Mouse (Mus musculus) gastrocnemius, postnatal 10 days (tissue): Measurements from ENCODE around the gene Plcb1. TPM values are rescaled to one million over a fixed set of nuclear protein-coding genes. Genes with fewer than 3 reads are reported as not detected.

ENCODE experiments used
- DNase-seq: peaks from one replicate; pipeline ENCODE4 v3.0.0; 2021; ENCODE audit warnings: mixed read lengths
- total RNA-seq, 2 experiments: library from RNA; stranded (reverse); gene quantifications; 2 replicates each; pipeline ENCODE4 v1.2.3; 2021

Plcb1 gene
- total RNA-seq, 2 experiments from 2014 or later, result 3.1 to 5.6 TPM

DNA sequence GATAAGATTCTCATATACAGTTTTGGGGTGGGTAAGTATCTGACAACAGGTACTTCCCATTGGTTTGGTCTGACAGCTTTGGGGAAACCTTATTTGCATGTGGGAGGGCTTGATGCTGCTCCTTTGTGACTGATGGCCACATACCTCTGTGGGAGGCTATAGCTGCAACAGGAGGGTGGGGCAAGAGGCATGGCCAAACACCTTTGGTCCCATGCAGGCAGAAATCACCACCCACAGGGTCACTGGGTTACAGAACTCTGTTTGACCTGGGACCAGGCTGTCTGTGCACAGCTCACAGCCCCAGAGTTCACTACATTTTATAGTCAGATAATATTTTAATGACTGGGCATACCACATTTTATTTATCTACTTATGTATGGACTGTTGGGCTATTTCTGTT, 281.6 kb downstream of the Plcb1 start:
- DNase-seq, result no peak

DNA sequence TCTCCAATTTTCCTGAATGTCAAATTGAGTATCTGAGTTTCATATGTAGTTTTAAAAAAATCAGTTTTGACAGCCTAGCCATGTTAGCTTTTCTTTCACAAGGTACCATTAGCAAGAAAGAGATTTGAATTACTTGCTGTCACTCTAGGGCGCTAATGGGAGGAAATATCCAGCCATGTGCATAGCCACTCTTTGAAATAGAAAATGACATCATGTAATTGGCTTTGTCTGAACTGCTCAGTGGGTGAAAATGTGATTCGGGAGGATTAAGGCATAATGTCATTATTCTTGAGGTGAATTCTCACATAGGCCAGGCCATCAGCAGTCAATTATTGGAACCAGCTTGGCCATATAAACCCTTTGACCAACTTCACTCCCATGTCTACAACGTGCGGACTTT, 285.5 kb downstream of the Plcb1 start:
- DNase-seq, result no peak

DNA sequence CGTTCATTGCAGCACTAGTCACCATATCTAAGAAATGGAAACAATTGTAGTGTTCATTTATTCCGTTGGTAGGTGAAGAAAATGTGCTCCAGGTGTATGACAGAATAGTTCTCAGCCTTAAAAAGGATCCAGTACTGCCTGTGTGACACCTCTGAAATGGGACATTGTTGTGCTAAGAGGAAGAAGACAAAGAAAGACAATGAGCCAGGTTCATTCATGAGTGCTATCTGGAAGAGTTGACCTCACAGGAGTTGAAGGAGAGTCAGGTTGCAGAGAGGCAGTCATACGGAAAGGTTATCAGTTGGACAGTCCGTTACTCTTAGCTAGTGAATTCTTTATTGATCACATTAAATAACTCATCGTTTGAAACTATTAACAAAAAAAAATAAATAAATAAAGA, 286.6 kb downstream of the Plcb1 start:
- no peak for DNase-seq

DNA sequence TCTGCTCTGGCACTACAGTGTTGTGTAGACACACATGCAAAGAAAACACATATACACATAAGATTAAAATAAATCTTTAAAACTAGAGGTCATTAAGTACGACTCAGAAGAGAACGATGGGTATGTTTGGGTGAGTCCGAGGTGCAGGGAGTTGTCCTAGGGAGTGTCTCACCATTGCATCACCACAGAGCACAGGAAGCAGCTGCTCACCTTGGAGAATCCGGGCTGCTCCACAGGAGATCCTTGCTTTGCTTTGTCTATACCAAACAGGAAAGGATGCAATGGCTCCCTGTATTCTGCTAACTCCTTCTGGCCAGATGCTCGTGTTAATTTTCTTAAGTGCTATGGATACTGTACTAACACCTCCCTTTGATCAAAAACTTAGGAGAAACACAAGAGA, 287.1 kb downstream of the Plcb1 start:
- DNase-seq, result no peak

DNA sequence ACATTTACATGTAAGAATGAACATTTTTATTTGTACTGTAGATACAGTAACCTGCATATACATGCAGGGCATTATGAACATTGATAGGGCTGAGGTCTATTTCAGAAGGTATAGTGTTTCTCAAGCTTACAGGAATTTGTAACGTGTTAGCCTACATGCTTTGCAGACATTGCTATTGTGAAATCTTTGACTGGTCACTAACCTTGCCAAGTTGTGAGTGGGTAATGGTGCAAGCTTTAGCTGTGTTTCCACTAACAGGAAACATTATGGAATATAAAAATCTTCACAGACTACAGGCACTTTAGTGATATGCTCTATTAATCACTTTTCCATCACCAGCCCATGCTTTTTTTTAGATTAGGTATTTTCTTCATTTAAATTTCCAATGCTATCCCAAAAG, 289.5 kb downstream of the Plcb1 start:
- DNase-seq, result no peak

DNA sequence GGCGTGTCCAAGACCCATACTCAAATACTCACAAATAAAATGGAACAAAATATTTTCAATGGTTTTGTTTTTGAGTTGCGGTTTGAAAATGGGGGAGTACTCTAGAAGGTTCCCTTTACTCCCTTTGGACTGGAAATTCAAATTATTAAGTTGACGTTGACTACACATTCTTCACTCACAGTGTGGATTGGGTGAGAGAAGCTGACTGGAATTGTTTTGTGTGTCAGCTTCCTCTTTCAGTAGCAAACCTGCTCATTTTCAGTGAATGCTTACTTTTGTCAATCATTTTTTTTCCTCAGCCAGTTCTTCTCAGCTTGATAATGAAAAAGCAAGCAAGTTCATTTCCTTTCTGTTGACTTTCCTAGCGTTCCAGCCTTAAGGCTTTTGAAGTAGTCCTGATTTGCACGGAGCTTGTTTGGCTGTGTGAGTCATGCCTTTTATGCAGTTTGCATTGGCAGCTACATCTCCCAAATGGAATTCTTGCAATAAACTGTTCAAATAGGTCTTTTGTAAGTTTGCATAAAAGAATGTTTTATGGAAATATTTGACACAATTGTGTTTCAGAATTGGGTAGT, 306.8 kb downstream of the Plcb1 start:
- no peak for DNase-seq

DNA sequence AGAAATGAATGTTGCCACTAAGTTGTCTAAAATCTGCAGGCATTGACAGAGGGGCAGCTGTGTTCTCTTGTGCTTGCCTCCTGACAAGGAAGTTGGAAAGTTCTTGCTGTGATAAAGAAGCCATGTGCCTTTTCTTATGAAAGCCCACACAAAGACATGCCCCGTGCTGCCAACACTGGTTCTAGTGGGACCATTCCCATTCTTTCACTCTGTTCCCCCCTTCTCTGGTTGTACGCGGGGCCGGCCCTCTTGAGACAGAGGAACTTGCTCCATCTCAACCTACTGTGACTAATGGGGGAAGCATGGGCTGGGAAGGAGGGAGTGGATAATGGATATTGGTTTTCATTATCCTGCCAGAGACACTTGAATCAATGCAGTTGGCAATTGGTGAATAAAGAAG, 315.4 kb downstream of the Plcb1 start:
- no peak for DNase-seq

DNA sequence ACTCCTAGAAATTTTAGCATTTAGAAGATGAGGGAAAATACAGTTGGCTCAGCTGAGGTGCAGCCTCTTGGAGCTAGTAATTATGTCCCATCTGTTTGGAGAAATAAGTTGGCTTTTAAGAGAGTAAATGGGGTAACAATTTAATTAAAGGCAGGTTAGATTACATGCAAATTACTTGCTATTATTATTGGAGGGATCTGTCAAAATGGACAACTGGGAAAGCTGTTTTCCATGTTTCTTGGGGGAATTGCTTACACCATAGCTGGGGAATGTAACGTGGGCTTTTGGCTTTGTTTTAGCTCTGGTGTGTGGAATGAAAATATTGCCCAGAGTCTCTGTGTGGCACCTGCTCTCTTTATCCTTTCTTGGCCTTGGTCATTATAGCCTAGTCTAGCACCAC, 316.1 kb downstream of the Plcb1 start:
- DNase-seq, result no peak

DNA sequence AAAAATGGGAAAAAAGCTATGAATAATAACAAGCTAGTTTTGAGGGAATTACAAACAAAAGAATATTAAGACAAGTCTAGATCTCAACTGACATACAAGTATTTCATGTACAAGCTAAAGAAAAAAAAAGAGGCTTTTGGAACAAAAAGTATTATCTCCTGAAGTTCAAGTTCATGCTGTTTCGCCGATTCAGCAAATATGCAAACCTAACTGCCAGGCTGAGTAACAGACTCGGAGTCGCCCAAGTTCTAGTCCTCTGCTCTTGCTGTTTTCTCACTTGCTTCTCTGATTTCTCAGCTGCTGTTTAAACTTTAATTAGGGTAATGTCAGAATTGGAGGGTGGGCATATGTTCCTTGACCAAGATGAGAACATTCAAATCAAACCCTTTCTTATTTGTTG, 320.8 kb downstream of the Plcb1 start:
- no peak for DNase-seq

DNA sequence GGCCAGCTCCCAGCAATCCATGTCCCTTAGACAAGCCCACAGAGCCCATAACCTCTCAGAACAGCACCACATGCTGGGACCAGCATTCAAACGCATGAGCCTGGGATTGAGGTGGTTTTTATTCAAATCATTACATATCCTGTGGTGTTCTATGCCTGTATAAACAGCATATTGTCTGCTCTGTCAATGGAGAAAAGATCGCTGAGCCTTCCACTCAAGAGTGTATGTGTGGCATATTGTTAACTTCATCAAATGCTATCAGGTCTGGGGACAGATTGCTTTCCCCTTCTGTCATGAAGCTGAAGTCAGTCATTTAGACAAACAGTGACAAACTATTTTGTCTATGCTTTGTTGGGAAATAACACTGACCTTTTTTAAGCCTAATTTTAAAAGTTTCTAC, 322.7 kb downstream of the Plcb1 start:
- no peak for DNase-seq

DNA sequence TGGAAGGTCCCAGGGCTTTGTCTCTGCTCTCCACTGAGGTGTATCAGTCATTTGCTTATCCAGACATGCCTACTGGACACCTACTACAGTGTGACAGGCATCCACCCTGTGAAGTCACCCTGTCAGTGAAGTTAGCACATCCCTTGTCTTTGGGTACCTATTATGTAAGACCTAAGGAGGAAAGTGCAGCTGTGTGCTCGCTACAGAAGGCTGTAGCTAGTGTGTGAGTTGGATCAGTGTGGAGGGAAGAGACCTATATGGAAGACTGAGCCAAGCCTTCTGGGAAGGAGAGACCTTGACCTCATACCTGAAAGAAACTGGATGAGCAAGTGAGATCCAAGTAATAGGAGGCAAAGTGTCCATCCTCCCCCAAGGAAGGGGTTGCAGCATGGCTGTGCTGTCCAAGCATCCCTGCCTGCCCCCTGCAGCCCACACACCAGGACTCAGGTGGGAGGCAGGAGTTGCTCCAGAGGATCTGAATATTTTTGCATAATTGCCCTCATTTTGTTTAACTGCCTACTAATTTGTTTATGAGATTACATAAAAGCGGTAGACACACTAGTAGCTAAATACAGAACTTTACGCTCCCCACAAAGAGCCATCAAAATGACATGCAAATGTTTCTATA, 328.7 kb downstream of the Plcb1 start:
- DNase-seq, result no peak

DNA sequence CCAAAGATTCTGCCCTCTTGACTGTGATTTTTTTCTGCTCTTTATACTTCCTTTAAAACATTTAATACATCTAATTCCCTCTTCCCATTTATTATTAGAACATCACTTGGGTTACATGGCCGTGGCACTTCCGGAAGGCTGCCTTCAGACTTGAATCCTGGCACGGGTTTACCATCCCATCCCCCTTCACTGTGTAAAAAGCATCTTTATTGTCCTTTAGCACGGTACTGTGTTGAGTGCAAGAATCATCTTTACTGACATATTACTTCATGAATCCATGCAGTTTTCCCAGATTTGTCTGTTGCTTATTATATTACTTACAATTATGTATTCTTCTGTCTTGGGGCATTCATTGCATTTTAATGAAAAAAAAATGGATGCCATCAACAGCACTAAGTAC, 337.2 kb downstream of the Plcb1 start:
- DNase-seq, result no peak

DNA sequence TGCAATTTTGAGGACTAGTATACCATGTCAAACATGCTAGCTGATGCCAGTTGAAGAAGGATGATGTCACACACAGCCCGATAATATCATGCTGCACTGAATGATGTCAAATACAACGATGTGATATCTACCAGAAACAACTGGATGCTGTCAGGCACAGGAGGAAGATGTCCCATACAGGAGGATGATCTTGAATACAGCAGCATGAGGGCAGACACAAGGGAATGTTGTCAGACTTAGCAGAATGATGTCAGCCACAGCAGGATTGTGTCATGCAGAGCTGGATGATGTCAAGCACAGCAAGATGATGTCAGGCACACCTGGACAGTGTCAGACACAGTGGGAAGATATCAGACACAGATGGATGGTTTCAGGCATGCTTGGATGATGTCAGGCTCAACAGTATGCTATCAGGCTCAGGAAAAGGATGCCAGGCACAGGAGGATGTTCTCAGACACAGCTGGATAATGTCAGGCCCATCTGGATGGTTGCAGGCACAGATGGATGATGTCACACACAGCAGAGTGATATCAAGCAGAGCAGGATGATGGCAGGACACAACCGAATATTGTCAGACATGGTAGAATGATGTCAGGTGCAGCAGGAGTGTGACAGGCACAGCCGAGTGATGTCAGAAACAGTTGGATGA, 338.0 kb downstream of the Plcb1 start:
- no peak for DNase-seq

DNA sequence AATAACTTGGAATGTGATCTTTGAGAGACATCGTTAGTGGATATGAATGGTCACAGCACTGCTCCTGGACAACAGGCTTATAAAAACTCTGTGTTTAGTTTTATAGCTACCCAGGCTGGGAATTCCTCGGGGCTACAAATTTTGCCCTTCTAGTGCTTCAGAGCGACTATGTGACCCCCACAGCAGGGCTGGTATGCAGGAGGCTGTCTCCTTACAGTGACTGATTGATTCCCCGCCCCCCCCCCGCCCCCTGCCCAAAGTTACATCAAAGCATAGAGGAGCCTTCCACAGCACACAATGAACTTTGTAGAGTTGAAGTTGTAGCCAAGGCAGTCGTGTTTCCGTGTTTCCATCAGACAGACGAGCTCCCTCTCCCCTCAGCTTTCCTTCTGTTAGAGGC, 354.7 kb downstream of the Plcb1 start:
- no peak for DNase-seq

DNA sequence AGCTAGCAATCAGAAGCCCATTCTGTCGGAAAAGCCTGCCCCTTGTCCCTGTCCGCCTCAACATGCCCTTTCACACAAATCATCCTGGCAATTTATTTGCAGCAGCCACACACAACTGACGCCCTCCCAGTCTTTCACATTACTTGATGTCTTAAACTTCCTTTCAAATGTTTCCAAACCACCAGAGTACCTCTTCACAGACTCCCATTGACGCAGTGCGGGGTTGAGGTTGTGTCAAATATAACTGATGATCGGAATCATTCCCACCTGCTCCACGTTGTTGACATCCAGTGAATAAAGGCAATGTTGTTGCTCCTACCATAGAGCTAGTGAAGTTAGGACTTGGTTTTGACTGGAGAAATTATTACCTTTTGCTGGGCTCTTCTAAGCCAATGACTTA, 366.4 kb downstream of the Plcb1 start:
- DNase-seq, result no peak

DNA sequence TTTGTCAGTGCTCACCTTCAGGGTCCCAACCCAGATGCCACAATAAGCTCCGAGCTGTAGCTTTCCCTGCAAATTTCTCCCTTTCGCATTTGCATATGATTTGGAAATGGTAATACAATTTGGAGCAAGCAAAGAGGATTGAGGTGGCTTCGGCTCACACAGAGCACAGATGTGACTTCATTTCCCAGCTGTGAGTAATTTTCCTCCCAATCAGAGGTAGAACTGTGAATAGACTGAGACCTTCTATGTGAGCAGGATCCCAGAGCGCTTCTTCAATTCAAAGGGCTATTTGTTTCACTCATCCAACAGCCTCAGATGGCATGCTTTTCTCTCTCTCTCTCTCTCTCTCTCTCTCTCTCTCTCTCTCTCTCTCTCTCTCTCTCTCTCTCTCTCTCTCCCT, 367.4 kb downstream of the Plcb1 start:
- DNase-seq, result no peak

DNA sequence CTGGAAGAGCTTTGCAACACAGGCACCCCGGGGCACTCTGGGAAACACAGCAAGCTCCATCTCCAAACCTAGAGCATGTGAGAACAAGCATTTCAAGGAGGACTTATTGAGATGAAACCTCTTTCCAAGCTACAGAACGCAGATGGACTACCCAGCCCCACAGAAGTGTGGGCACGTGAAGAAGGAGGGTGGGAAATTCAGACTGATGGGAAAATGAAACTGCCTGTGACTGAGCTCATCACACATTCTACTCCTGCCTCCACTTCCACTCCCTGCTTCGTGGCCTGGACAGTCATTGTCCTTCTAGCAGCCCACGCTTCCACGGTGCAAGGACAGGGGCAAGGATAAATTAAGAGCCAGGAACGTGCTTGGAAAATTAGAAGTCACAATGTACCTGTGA, 370.2 kb downstream of the Plcb1 start:
- DNase-seq, result no peak

DNA sequence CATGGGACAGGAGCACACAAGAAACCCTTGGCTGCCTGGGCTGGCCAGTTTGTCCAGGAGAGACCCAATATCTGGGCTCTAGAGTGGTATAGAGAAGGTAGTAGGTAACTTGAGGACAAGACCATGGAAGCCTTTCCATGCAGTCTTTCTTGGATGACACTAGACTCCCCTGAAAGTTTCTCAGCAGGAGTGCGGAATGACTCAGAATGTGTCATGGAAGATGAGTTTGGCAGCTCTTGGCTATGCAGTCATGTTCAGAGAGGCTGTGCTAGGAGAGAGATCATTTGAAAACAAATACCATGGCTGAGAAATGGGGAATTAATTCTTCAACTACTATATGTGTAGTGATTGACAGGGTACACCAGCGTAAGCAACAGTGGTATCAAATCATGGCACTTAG, 372.1 kb downstream of the Plcb1 start:
- DNase-seq, result no peak

DNA sequence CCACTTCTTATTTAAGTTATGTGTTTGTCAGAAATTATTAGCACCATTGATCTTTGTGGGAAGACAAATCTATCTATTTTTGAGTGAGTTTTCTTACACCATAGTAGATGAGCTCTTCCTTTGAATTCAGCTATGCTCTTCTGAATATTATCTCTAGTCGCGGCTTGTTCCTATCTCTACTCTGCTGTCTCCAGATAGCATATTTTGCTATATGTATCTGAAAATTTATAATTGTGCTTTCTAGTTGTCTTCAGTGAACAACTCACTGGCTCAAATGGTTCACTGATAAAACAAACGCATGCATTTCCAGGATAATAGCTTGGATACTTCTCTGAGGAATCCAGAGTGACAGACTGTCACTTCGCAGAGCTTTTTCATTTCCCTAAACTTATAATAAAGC, 375.8 kb downstream of the Plcb1 start:
- no peak for DNase-seq

DNA sequence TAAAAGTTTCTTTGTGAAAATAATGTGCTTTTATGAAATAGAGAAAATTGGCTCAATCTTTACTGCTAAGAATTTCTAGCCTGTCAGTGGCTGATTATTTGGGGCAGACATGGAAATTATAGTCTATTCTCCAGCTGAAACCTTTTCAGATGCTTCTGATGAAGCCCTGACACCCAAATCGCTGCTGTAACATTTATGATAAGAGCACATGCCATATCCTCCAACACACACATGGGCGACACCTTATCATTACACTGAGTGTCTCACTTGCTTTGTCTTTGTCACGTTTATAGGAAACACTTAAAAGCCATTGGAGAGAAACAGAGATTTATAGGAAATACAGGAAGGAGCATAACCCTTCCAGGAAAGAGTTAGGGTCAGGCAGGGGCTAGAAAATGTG, 379.6 kb downstream of the Plcb1 start:
- no peak for DNase-seq

DNA sequence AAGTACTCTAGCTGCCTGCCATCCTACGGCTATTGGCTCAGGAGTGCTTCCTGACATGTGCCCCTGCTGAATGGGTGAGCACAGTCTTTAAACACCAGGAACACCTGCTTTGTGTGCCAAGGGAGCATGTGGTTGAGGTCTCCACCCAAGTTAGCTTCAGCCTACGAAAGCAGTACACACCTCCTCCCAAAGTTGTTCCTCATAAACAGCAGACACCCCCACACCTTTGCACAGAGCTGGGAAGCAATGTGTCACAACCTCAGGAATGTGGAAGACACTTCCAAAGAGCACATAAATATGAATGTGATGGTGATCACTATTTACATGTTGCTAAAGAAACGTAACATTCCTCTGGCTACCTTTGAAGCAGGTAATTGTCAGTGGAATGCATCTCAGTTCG, 389.7 kb downstream of the Plcb1 start:
- no peak for DNase-seq

DNA sequence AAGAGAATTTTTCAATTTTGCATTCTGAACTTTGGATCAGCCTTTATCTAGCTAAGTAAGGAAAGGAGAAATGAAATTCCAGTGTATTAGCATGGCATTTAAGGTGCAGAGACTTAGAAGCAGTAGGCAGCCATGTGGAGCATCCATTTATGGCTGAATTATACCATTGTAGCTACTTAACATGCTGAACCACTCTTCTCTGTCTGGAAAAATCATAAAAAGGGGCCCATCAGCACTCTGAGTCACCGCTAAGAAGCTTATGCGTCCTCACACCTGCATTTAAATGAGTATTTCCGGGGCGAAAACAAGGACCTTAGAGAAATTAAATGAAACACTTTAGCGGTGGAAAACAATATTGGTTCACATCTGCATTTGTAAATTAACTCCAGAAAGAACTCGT, 401.8 kb downstream of the Plcb1 start:
- no peak for DNase-seq

DNA sequence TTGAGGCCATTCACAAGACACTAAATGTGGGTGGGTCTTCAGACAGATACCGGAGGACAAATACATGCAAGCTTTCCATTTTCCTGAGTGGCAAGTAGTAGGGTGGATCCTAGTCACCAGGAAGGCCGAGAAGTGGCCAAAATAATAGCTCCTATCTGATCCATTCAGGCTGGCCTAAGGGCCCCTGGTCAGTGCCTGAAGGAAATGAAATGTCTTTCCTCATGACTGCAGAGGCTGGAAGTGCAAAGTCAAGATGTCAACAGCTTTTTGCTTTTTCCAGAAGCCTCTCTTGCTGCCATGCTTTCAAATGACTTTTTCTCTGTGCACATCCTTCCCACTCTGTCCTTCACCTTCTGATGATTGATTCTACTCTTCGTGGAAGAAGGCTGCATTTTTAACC, 415.0 kb downstream of the Plcb1 start:
- no peak for DNase-seq

DNA sequence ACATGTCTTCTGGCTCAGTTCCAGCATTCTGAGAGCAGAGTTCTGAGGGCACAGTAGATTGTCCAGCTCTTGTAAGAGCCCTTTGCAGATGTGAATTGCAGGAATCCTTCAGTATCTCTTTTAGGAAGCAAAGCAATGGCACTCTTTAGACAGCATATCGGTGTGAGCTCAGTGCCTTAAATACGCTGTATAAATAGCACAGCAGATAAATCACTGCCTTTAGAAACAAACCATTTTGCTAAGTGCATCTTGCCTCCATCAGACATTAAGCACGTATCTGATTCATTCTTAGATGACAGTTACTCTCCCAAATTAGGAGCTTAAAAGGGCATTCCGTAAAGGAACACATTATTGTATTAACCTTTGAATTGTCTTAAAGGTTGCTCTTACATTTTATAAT, 416.5 kb downstream of the Plcb1 start:
- no peak for DNase-seq
